Mouse (Mus musculus) forebrain, embryonic 14.5 days (tissue): ENCODE data around the gene Itpk1. TPM values are rescaled to one million over a fixed set of nuclear protein-coding genes. Genes with fewer than 3 reads are reported as not detected.

ENCODE experiments used
- ATAC-seq: fragments of 200-750 bp; cut with Nextera tagmentation; 2 replicates; pipeline ENCODE4 v1.8.0; 2017; ENCODE audit warnings: mild to moderate bottlenecking, moderate library complexity
- DNase-seq: peaks from one replicate; pipeline ENCODE4 v3.0.0-alpha.2; 2015; ENCODE audit warnings: low spot score
- H3K27ac ChIP-seq: fragments of 300-500 bp; sonication (generic); 2 replicates; pipeline ENCODE4 v1.5.1; 2014; ENCODE audit warnings: low read depth, mild to moderate bottlenecking, control low read depth, low read length, moderate library complexity
- H3K27me3 ChIP-seq: fragments of 300-500 bp; sonication (generic); replicated peaks from 2 replicates; pipeline ENCODE4 v1.6.1; 2014; ENCODE audit warnings: low read length, control low read depth, mixed read lengths; ENCODE audit not compliant: control insufficient read depth, insufficient read depth
- H3K36me3 ChIP-seq: fragments of 300-500 bp; sonication (generic); 2 replicates; pipeline ENCODE4 v1.6.1; 2014; ENCODE audit warnings: low read length, control low read depth; ENCODE audit not compliant: control insufficient read depth, insufficient read depth
- H3K4me1 ChIP-seq: fragments of 300-500 bp; sonication (generic); 2 replicates; pipeline ENCODE4 v1.6.1; 2014; ENCODE audit warnings: antibody characterized with exemption, low read length, control low read depth; ENCODE audit not compliant: control insufficient read depth, insufficient read depth
- H3K4me2 ChIP-seq: fragments of 300-500 bp; sonication (generic); 2 replicates; pipeline ENCODE4 v1.6.1; 2014; ENCODE audit warnings: mild to moderate bottlenecking, control low read depth, low read length
- H3K4me3 ChIP-seq: fragments of 300-500 bp; sonication (generic); 2 replicates; pipeline ENCODE4 v1.5.1; 2014; ENCODE audit warnings: low read depth, low read length, control low read depth
- H3K9ac ChIP-seq: fragments of 300-500 bp; sonication (generic); 2 replicates; pipeline ENCODE4 v1.6.1; 2014; ENCODE audit warnings: mild to moderate bottlenecking, low read length, control low read depth, moderate library complexity
- H3K9me3 ChIP-seq: fragments of 300-500 bp; sonication (generic); replicated peaks from 2 replicates; pipeline ENCODE4 v1.6.1; 2016; ENCODE audit warnings: low read length, control low read depth, mixed read lengths; ENCODE audit not compliant: control insufficient read depth
- WGBS: fragments of 180-500 bp; shearing (Covaris S2); extraction: QIAGEN DNeasy Blood & Tissue Kit; methylation state at CpG from one replicate; pipeline ENCODE4 v1.1.7; 2014; 5-methylcytosine and 5-hydroxymethylcytosine counted together
- polyA plus RNA-seq: library from polyadenylated mRNA; unstranded; fragments of >200 nt; fragmentation: Nextera tagmentation; extraction: Ambion mirVana; gene quantifications from 2 replicates; pipeline ENCODE4 v1.2.1, GENCODE M21; 2014

Gene Itpk1
- polyA plus RNA-seq, 1 experiment from 2014 or later, result 47.1 TPM

DNA sequence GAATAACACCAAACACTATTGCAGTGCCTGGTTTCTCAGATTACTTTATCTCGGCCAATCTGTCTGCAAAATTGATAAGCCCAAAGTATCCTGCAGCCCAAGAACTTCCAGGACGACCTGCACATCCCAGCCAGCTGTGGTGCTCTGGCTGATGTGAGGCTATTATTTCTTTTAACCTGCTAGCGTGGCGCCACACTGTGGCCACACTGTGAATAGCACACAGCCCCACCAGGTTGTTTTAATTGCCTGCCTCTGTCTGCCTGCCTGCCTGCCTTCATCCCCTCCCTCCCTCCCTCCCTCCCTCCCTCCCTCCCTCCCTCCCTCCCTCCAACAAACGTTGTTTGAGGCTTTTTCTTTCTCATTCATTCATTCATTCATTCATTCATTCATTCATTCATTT, 28.7 kb upstream of the Itpk1 start:
- no peak for ATAC-seq
- Histone ChIP-seq H3K9me3 (no peaks in the 10 kb centered on the region), H3K4me1 (peaks cover 15% of the 10 kb centered on the region), H3K4me2 (no peak overlapping the region), H3K9ac (no peak overlapping the region), H3K27ac (no peak overlapping the region), H3K27me3 (no peaks in the 10 kb centered on the region), H3K4me3 (no peak overlapping the region), H3K36me3 (no peaks in the 10 kb centered on the region)
- WGBS, result 20% methylated on average over 4 of the region's 5 CpGs
- peak; percentile 32 for DNase-seq

DNA sequence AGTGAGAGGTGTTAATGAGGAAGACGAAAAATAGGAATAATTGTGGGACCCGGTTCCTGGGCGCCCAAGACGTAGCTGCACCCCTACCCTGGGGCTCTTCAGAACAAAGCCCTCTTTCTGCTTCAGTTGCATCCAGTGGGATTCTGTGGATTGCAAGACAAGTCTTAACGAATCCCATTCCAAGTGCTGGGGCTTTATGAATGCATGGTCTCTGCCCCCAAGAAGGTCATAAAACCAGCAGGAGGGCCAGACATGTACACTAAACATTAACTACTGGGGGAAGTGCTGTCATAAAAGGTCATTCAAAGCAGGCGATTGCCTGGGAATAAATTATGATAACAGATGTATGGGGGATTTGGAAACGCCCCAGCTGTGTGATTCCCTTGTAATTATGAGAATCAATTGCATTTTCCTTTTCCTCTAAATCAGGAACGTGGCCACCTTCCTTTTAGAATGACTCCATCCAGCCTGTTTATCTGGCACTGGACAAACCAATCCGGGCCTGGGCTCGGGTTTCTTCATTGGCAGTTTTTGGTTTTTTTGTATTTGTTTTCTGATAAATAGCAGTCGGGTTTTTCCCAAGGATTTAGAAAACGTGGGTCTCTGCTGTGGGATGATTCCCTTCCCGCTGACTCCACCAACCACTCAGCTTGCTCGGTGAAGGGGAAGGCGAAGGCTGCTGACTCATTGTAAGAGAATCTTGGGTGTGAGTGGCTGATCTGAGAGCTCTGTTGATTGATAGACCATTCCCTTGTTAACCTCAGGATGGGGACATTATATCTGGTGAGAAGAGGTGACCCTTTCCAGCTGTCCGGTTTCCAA, 26.3 kb upstream of the Itpk1 start:
- Histone ChIP-seq H3K9me3 (no peaks in the 10 kb centered on the region), H3K27me3 (no peaks in the 10 kb centered on the region), H3K4me3 (peak overlapping the region; percentile 3; the same call in 1 of the 2 replicates), H3K4me1 (peaks cover 15% of the 10 kb centered on the region), H3K27ac (peak overlapping the region; percentile 87), H3K36me3 (no peaks in the 10 kb centered on the region), H3K4me2 (peak overlapping the region; percentile 47), H3K9ac (peak overlapping the region; percentile 41)
- DNase-seq (peak; percentile 51), ATAC-seq (peak; percentile 80)
- 14% methylated on average over 16 of the region's 16 CpGs for WGBS

DNA sequence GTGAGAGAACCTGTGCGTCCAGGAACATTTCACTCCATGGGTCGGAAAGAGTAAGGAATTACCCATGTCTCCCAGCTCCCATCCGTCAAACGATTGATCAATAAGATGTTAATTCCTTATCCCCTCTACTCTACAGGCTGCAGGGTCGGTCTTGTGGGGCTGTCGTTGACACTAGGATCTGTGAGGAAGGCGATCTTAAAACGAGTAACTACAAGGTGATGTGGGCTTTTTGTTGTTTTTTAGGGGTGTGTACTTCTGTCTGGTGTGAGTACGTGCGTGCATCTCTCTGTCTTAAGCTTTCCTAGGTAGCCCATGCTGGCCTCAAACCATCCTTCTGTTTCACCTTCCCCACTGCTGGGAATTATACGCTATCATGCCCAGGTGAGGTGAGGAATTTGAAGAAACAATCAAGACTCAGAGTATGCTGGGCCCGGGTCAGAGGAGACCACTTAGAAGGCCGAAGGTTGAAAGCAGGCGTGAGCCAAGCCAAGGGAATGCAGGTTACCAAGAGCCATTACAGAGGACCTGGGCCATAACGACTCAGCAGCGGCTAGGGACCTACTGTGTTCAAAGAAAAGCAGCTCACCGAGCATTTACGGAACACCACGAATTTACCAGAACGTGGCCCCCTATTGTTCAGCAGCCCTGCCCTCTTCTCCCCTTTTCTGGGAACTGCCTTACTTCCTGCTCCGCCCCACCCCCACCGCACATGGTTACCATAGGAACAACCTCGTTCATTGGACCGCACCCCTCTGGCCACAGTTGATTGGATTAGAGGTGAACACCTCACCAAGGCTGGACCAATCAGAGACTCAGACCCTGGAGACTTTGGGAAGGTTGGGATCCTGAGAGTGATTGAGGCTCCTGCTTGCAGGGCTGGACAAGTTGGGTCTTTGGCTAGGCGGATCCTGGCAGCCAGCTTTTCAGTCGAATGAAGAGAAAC, 25.4 kb upstream of the Itpk1 start:
- H3K27me3 ChIP-seq, result no peaks in the 10 kb centered on the region
- peaks cover 15% of the 10 kb centered on the region for H3K4me1 ChIP-seq
- H3K36me3 ChIP-seq, result no peaks in the 10 kb centered on the region
- peak overlapping the region; percentile 87 for H3K27ac ChIP-seq
- peak; percentile 99 for ATAC-seq
- peak overlapping the region; percentile 52 for H3K9ac ChIP-seq
- H3K4me3 ChIP-seq, result peak overlapping the region; percentile 5; the same call in 1 of the 2 replicates
- H3K4me2 ChIP-seq, result peak overlapping the region; percentile 47
- DNase-seq, result peak; percentile 97
- no peaks in the 10 kb centered on the region for H3K9me3 ChIP-seq
- WGBS, result 30% methylated on average over 26 of the region's 26 CpGs

DNA sequence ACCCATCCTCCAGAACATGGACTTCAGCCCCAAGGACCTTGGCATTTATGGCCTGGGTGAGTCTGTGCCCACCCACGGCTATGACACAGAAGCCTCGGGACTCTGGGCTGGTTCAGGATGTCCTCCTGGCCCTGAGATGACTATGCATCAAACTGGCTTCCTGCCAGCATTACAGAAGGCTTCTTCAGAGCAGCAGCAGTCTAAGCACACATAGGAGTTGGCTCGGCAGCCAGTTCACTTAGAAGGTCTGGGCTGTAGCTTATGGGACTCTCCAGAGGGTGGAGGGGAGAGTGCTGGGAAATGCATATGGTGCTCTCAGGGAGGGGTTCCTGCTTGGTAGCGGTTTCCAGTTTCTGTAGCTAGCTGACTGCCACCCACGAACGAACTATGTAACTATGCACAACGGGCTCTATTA, 21.0 kb upstream of the Itpk1 start:
- DNase-seq (no peak), ATAC-seq (no peak)
- Histone ChIP-seq H3K9ac (no peak overlapping the region), H3K4me2 (no peak overlapping the region), H3K4me3 (no peak overlapping the region), H3K27ac (no peak overlapping the region), H3K36me3 (no peaks in the 10 kb centered on the region), H3K4me1 (peaks cover 7% of the 10 kb centered on the region), H3K27me3 (no peaks in the 10 kb centered on the region), H3K9me3 (no peaks in the 10 kb centered on the region)
- WGBS, result 81% methylated on average over 7 of the region's 7 CpGs

DNA sequence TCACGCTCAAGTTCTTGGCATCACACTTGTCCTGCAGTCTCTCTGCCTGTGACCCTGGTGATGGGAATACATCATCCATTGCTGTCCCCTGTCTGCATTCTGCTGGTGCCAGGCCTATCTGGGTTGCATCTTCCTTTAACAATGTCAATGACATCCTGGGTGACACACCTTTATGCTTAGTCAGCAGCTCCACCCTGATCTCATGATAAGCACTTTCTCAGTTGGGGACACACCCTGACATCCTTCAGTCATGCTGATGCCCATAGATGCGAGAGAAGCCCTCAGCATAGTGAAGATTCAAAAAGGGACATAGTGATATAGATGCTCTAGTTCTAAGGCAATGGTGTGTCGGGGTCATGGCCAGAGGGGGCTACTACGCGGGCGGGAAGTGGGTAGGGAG, 20.4 kb upstream of the Itpk1 start:
- ATAC-seq (no peak), DNase-seq (no peak)
- H3K9me3 ChIP-seq, result no peaks in the 10 kb centered on the region
- WGBS, result 92% methylated on average over 6 of the region's 6 CpGs
- peaks cover 4% of the 10 kb centered on the region for H3K4me1 ChIP-seq
- H3K4me2 ChIP-seq, result no peak overlapping the region
- no peak overlapping the region for H3K4me3 ChIP-seq
- H3K36me3 ChIP-seq, result no peaks in the 10 kb centered on the region
- no peak overlapping the region for H3K27ac ChIP-seq
- H3K27me3 ChIP-seq, result no peaks in the 10 kb centered on the region
- no peak overlapping the region for H3K9ac ChIP-seq

DNA sequence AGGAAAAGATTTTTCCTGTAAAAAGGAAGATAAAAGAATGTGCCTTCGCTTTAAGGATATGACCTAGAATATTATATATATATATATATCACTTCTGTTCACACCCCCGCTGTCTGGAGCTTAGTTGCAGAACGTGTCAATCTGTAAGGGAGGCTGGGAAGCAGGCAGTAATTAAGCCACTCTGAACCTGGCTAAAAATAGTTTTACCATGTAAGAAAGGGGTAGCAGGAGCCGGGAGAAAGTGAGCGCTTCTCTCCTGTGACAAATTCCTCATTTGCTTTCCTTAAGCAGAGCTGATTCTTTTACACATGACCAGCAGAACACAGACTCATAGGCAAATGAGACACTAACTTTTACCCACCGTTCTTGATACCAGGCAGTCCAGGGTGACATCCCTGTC, 19.1 kb upstream of the Itpk1 start:
- no peaks in the 10 kb centered on the region for H3K4me1 ChIP-seq
- DNase-seq (no peak), ATAC-seq (no peak)
- H3K36me3 ChIP-seq, result no peaks in the 10 kb centered on the region
- no peak overlapping the region for H3K9ac ChIP-seq
- H3K27me3 ChIP-seq, result no peaks in the 10 kb centered on the region
- no peak overlapping the region for H3K4me2 ChIP-seq
- 0 out of 2 replicates have a peak overlapping the region, but pooled peaks have one; percentile 4 for H3K27ac ChIP-seq
- no peaks in the 10 kb centered on the region for H3K9me3 ChIP-seq
- 67% methylated on average over 6 of the region's 6 CpGs for WGBS
- no peak overlapping the region for H3K4me3 ChIP-seq

DNA sequence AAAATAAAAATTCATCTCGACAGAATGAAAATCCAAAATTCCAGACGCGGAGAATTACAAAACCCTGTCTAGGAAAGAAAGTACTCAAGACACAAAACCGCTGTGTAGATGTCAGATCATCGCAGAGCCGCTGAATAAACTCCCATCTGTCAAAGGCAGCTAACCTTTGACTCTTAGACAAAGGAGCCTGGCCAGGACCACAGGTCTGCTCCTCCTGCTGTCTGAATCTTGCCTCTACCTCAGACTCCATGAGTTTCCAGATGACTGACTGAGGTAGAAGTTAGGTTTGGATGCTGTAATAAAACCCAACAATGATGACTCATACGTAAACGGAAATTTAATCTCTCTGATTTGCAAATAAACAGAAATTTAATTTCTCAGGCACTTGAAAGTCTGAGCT, 18.2 kb upstream of the Itpk1 start:
- H3K4me3 ChIP-seq, result no peak overlapping the region
- ATAC-seq, result no peak
- H3K36me3 ChIP-seq, result no peaks in the 10 kb centered on the region
- no peak overlapping the region for H3K4me2 ChIP-seq
- no peak for DNase-seq
- H3K9ac ChIP-seq, result no peak overlapping the region
- no peaks in the 10 kb centered on the region for H3K4me1 ChIP-seq
- H3K9me3 ChIP-seq, result no peaks in the 10 kb centered on the region
- WGBS, result 76% methylated on average over 8 of the region's 8 CpGs
- H3K27ac ChIP-seq, result no peak overlapping the region
- no peaks in the 10 kb centered on the region for H3K27me3 ChIP-seq

DNA sequence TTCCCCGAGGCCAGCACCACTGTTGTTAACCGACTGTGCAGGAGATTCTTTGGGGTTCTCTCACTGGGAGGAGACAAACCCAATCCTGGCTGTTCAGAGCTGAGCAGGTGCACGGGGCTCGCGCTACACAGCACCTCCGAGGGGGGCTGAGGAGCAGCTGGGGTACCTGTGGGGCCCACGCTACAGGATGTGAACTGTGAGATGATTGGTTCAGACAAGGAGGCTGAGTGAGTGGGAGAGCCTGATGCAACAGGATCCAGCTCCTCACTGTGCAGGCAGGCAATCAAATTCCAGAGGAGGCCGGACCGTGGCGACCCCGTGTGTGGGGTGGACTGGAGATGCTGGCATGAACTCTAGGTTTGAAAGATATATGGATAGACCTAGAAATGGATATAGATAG, 17.7 kb upstream of the Itpk1 start:
- 61% methylated on average over 11 of the region's 11 CpGs for WGBS
- no peak for DNase-seq
- H3K9me3 ChIP-seq, result no peaks in the 10 kb centered on the region
- no peaks in the 10 kb centered on the region for H3K36me3 ChIP-seq
- H3K9ac ChIP-seq, result no peak overlapping the region
- no peak for ATAC-seq
- no peaks in the 10 kb centered on the region for H3K4me1 ChIP-seq
- H3K4me3 ChIP-seq, result no peak overlapping the region
- no peak overlapping the region for H3K27ac ChIP-seq
- no peaks in the 10 kb centered on the region for H3K27me3 ChIP-seq
- H3K4me2 ChIP-seq, result no peak overlapping the region
